Comparison of ENCODE assay signal across 10 mouse cellular contexts in genomic region chr3:101836532-101836931, GRCm38 (mm10). TPM values are rescaled to one million over a fixed set of nuclear protein-coding genes. Genes with fewer than 3 reads are reported as not detected.
DNase-seq lines count a peak whose midpoint lies in the region; ATAC-seq lines count a peak whose summit lies in the region.
"Had no signal": no experiment of that assay in that cellular context is flagged by ENCODE, and none has a peak within 500 bp of the region (broad histone marks: within the 10 kb centered on the region; RNA-seq: fewer than 3 reads in every experiment).

No protein-coding gene starts in this region.

- H3K4me1 ChIP-seq in midbrain, embryonic 10.5 days: peaks cover 25% of the 10 kb centered on the region
- peaks cover 6% of the 10 kb centered on the region for H3K4me1 ChIP-seq in midbrain, embryonic 16.5 days (ENCODE audit: control insufficient read depth, insufficient read depth, low read length)
- H3K4me1 ChIP-seq in liver, embryonic 12.5 days: peaks cover 12% of the 10 kb centered on the region
- H3K4me1 ChIP-seq in stomach, embryonic 16.5 days (ENCODE audit: control insufficient read depth, insufficient read depth, low read length): peaks cover 21% of the 10 kb centered on the region

- WGBS in midbrain, embryonic 10.5 days: 71% methylated on average over 5 of the region's 5 CpGs
- 66% methylated on average over 5 of the region's 5 CpGs for WGBS in midbrain, embryonic 16.5 days
- 58% methylated on average over 5 of the region's 5 CpGs for WGBS in liver, embryonic 12.5 days (ENCODE audit: insufficient replicate concordance)
- 74% methylated on average over 5 of the region's 5 CpGs for WGBS in stomach, embryonic 16.5 days

- no peak for DNase-seq in midbrain, embryonic 10.5 days (ENCODE audit: low spot score)
- DNase-seq in cerebellum, adult 9-11 months: no peak
- DNase-seq in layer of hippocampus, postnatal 14 days (ENCODE audit: low spot score in 2 of 2): no peak
- DNase-seq in kidney, postnatal 4 days: no peak
- DNase-seq: cerebellum, adult 8-10 months had no signal

- H3K27me3 ChIP-seq in midbrain, embryonic 10.5 days (ENCODE audit: low read depth, poor library complexity, severe bottlenecking): 0 out of 2 replicates have a peak, but pooled peaks cover 5% of the 10 kb centered on the region
- H3K27me3 ChIP-seq in midbrain, embryonic 16.5 days (ENCODE audit: control insufficient read depth, insufficient read depth, low read depth, low read length): no peaks in the 10 kb centered on the region
- H3K27me3 ChIP-seq in liver, embryonic 12.5 days (replicated peaks): no peaks in the 10 kb centered on the region
- no peaks in the 10 kb centered on the region for H3K27me3 ChIP-seq in stomach, embryonic 16.5 days (ENCODE audit: control insufficient read depth, insufficient read depth, low read length)

- H3K36me3 ChIP-seq in midbrain, embryonic 10.5 days: no peaks in the 10 kb centered on the region
- no peaks in the 10 kb centered on the region for H3K36me3 ChIP-seq in midbrain, embryonic 16.5 days (ENCODE audit: control insufficient read depth, insufficient read depth, low read length)
- H3K36me3 ChIP-seq in liver, embryonic 12.5 days: no peaks in the 10 kb centered on the region
- H3K36me3 ChIP-seq in stomach, embryonic 16.5 days (ENCODE audit: control insufficient read depth, insufficient read depth, low read length): no peaks in the 10 kb centered on the region

- H3K9me3 ChIP-seq in midbrain, embryonic 10.5 days (replicated peaks): no peaks in the 10 kb centered on the region
- no peaks in the 10 kb centered on the region for H3K9me3 ChIP-seq in midbrain, embryonic 16.5 days (replicated peaks; ENCODE audit: control insufficient read depth, low read length, poor library complexity, severe bottlenecking)
- H3K9me3 ChIP-seq in liver, embryonic 12.5 days (replicated peaks): no peaks in the 10 kb centered on the region
- no peaks in the 10 kb centered on the region for H3K9me3 ChIP-seq in stomach, embryonic 16.5 days (replicated peaks; ENCODE audit: control insufficient read depth, low read length)

- peak overlapping the region; percentile 79 for H3K27ac ChIP-seq in midbrain, embryonic 10.5 days (replicated peaks)
- H3K27ac ChIP-seq in midbrain, embryonic 16.5 days (ENCODE audit: low read length): no peak overlapping the region
- H3K27ac ChIP-seq in liver, embryonic 12.5 days: no peak overlapping the region
- peak overlapping the region; percentile 57 for H3K27ac ChIP-seq in stomach, embryonic 16.5 days (ENCODE audit: low read length)

- H3K4me3 ChIP-seq in midbrain, embryonic 10.5 days: peak overlapping the region; percentile 41
- no peak overlapping the region for H3K4me3 ChIP-seq in midbrain, embryonic 16.5 days (ENCODE audit: low read depth, low read length)
- H3K4me3 ChIP-seq in liver, embryonic 12.5 days: no peak overlapping the region; the same call in 1 of the 2 replicates
- H3K4me3 ChIP-seq in stomach, embryonic 16.5 days (replicated peaks; ENCODE audit: low read length): peak overlapping the region; percentile 34

- H3K9ac ChIP-seq in midbrain, embryonic 16.5 days (ENCODE audit: low read depth, low read length): no peak overlapping the region
- H3K9ac ChIP-seq in liver, embryonic 12.5 days: no peak overlapping the region
- peak overlapping the region; percentile 24 for H3K9ac ChIP-seq in stomach, embryonic 16.5 days (ENCODE audit: low read length)

- H3K4me2 ChIP-seq in midbrain, embryonic 16.5 days (ENCODE audit: low read length): no peak overlapping the region
- H3K4me2 ChIP-seq in liver, embryonic 12.5 days: peak overlapping the region; percentile 36
- peak overlapping the region; percentile 53 for H3K4me2 ChIP-seq in stomach, embryonic 16.5 days (ENCODE audit: low read depth, low read length)

- no peak for ATAC-seq in midbrain, embryonic 16.5 days
- peak; percentile 84 for ATAC-seq in granulocyte monocyte progenitor cell, adult 5-6 weeks (replicated peaks; ENCODE audit: poor library complexity, severe bottlenecking)
- ATAC-seq in liver, embryonic 12.5 days: no peak
- ATAC-seq in stomach, embryonic 16.5 days (ENCODE audit: insufficient read depth, low FRiP score): no peak
- ATAC-seq: inflammation-experienced regulatory T-cells, adult 6 months had no signal

RNA-seq across cellular contexts. Expression of gene Mab21l3, which starts 12.2 kb away (rescaled TPM):
- polyA plus RNA-seq in midbrain, embryonic 10.5 days (2016; fragmentation: Nextera tagmentation; extraction: Ambion mirVana): 0.43 and 0.60 TPM in 2 replicates
- polyA plus RNA-seq in midbrain, embryonic 16.5 days (2015; fragmentation: Nextera tagmentation; extraction: Ambion mirVana): 0.07 and 0.09 TPM in 2 replicates
- not detected in 2 replicates for total RNA-seq in granulocyte monocyte progenitor cell, adult 5-6 weeks (2014; fragmentation: Nextera tagmentation)
- total RNA-seq in granulocyte monocyte progenitor cell, adult 5-6 weeks (2017): 0.05 TPM in 1 of 2 replicates, not detected in the other
- polyA plus RNA-seq in liver, embryonic 12.5 days (2016; fragmentation: Nextera tagmentation; extraction: Ambion mirVana): 0.07 and 0.11 TPM in 2 replicates
- 3.1 and 3.3 TPM in 2 replicates for polyA plus RNA-seq in stomach, embryonic 16.5 days (2015; fragmentation: Nextera tagmentation; extraction: Ambion mirVana)
- under 1 TPM in 1 of 2 experiments, not detected in 1; 0.18 TPM for total RNA-seq in layer of hippocampus, postnatal 14 days (2021)

Comparison
In these comparisons a context has a peak if more than half of its experiments do, and no peak if none do; other contexts are left out.
1. H3K27ac ChIP-seq: peak in midbrain, embryonic 10.5 days (single experiment) and stomach, embryonic 16.5 days (single experiment); none in midbrain, embryonic 16.5 days (single experiment) and liver, embryonic 12.5 days (single experiment).
2. H3K4me3 ChIP-seq: peak in midbrain, embryonic 10.5 days (single experiment) and stomach, embryonic 16.5 days (single experiment); none in midbrain, embryonic 16.5 days (single experiment) and liver, embryonic 12.5 days (single experiment).